Mouse (Mus musculus) cerebellum, postnatal 4 days (tissue): ENCODE measurements around the gene Grin1.

ENCODE experiments used
- DNase-seq, 2 experiments: peaks; one replicate each; pipeline ENCODE4 v3.0.0; 2022; ENCODE audit warnings: low spot score in 2 of 2, mixed read lengths in 1 of 2

The Grin1 gene

DNA sequence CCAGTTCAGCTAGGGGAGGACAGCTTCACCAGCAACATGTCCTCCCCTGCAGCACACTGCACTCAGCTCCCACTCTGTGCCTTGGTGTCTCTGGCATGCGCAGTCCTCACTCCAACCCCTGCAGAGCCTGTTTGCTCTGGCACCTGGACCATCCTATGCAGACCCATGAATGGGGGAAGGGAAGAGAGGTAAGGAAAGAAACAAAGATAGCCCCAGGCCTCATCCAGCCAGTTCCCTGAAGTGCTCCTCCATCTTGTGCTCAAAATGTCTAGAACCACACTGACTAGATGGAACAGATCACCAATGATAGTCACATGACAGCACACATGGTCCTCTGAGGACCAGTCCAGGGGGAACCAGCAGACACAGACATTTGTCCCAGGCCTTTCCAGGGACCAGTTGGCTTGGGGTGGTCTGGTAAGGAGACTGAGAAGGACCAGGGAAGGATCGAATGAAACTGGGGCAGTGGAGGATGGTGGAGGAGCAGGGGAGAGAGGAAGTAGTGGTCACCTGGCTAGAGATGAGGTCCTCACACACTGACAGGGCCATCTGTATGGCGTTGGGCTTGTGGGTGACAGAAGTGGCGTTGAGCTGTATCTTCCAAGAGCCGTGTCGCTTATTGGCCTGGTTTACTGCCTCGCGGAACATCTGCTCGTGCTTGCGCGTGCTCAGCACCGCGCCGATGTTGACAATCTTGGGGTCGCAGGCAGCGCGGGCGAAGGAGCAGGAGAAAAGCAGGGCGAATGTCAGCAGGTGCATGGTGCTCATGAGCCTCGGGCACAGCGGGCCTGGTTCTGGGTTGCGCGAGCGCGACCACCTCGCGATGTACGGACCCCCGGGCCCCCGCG is 644 bp downstream of the Grin1 start:
- no peak for DNase-seq

DNA sequence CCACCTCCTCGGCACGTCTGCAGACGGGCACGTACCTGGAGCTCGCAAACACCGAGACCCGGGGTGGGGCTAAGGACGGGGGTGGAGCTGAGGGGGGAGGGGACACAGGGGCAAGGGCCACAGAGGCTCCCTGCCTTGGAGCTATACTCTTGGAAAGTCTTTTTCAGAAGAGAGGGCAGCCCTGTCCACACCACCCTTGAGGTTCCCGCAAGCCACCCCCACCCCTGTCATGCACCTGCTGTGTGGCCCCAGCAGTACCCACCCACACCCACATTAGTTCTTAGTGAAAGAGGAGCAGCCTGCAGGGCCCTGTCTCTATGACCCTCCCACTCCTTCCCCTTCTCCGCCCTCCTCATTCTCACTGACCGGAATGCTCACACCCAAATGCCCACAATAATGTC is 7.5 kb downstream of the Grin1 start:
- DNase-seq, result no peak

DNA sequence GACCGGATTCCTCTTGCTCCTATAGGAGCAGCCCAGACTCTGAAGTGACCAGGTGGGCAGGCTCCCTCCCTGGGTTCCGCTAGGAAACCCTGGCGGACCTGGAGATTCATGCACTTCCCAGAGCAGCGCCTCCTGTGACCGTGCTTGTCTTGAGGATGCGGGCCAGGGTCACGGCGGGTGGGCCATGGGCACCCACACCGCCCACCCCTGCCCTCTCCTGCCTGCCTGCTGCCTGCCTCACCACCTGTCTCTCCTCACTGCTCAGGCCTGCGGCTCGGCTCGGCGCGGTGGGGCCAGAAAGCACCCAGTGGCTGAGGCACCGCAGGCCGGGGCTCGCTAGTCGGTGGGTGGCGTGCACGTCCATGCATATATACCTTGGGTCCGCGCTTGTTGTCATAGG is 8.0 kb downstream of the Grin1 start:
- no peak for DNase-seq

DNA sequence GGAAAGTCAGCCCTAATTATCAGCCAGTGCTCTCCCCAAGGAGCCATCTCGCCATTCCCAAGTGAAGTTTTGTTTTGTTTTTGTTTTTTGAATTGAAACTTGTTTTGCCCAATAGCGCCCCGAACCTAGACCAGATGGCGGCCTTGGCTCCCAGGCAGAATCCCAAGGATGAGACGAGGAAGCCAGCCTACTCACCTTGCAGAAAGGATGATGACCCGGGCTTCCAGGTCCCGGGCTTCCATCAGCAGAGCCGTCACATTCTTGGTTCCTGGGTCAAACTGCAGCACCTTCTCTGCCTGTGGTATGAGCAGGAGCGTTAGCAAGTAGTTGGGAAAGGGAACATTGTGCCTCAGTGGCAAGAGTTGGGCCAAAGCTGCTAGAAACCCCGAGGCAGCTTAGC is 8.8 kb downstream of the Grin1 start:
- no peak for DNase-seq

DNA sequence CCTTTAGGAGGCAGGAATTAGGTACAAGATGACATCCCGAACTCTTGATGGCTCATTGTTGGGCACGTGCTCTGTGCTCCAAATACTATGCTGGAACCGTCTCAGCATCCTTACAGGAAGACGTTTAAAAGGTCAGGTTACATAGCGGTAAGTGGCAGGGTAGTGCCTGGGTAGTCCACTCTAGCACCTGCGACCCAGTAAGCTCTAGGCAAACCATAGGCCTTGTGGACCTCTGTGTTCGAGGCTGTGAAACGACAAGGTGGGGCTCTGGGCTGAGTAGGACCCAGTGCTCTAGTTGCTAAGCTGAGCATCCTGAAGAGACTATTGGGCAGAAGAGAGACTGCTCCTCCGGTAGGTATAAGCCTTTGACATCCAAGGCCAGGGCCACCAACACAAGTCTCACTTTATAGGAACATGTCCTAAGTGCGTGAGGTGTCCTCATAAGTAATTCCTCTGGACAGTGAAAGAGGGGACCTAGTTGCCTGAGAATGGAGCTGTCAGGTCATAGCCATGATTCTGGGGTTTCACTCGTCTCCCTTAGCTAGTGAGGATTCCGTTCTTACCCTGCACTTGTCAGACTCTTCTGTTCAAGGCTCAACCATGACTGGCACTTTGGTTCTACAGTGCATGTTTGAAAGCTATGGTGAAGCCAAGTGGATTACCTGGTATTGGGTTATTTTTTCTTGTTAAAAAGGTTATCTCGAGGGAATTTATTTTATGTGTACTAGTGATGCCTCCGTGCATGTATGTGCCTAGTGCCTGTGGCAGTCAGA is 13.2 kb downstream of the Grin1 start:
- no peak for DNase-seq

DNA sequence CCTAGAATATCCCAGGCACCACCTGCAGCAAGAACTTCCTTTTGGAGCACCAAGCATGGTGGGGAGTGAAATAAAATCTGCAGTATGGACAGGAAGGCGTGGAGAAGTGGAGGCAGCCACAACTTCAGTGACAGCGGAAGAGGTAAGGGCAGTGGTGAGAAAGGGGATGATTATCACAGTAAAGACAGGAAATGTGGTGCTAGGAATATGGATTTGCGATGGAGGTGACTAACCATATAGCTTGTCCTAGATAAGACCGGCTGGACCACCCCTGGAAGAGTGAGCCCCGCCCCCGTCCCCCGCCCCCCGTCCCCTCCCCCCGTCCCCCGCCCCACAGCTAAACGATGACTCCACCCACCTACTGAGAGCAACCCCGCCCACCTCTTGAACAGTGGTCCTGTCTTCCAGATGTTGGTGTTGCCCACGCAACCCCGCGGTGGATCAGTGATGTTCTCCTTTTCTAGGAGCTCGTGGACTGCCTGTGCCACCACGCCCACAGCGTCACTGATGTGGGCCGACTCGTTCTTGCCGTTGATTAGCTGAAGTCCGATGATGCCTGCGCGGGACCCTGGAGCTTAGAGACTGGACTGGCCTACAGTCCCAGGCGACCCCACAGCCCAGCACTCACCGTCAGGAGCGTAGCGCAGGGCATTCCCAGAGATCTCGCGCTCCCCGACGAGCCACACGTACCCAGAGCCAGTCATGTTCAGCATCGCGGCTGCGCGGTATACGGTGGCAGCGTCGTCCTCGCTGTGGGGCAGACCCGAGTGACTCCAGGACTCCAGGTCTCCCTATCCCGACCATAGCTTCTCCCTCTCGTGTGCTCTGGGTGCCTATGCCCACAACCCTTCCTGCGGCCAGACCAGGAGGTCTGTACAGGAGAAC is 14.1 kb downstream of the Grin1 start:
- DNase-seq, result peak in 1 of 2 experiments; percentile 44

DNA sequence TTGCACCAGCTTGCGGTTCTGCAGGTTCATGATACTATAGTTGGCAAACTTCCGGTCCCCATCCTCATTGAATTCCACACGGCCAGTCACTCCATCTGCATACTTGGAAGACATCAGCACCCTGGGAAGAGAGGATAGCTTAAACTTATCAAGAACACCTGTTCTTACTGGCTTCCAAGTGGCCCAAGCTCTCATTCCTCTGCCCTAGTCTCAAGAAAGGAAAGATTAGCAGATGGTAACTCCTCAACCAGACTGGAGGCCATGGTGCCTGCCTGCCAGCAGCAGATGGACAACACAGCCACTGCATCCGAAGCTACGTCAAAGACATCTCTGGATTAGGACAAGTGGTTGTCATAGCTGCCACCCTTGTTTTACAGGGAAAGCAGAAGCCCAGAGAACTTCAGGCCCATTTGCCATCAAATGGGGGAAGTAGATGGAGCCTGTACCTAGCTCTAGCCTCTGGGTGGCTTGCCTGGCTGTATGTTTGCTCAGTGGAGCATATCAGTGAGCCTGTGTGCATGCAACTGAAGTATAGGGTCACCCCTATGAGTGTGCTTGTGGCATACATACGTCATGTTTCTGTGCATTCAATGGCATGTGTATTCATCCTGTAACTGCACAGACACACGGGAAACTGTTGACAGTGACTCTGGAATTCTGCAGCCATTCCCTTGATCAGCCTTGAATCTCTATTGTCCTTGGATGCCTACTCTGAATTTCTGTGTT is 14.9 kb downstream of the Grin1 start:
- no peak for DNase-seq

DNA sequence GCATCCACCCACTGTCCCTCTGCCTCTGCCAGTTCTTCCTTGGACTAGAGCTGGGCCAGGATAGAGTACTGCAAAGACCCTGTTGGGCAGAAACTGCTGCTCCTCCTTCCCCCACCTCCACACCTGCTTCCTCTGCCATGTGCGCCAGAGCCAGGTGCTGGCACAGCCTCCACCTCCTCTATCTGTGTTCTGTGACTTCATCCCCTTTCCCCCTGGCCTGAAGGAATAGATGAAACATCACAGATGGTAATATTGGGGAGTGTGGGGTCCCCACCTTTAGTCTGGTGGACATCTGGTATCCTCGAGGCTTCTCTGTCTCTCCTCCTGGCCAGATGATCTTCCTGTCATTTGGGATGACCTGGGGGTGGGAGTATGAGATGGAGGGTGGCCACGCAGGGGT is 15.5 kb downstream of the Grin1 start:
- no peak for DNase-seq

DNA sequence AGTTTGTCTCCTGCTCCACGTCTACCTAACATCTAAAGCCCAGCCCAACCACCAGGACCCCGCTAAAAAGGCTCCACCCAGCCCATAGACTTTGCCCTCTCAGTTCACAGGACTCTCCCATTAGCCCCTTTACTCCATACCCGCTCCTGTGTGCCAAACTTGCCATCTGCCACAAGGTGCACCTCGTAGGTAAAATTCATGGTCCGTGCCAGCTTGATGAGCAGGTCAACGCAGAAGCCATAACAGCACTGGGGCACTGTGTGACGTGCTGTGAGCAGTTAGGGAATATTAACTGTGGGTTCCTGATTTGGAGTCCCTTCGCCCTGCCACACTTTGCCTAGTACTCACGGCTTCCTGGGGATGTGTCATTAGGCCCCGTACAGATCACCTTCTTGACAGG is 20.9 kb downstream of the Grin1 start:
- no peak for DNase-seq

DNA sequence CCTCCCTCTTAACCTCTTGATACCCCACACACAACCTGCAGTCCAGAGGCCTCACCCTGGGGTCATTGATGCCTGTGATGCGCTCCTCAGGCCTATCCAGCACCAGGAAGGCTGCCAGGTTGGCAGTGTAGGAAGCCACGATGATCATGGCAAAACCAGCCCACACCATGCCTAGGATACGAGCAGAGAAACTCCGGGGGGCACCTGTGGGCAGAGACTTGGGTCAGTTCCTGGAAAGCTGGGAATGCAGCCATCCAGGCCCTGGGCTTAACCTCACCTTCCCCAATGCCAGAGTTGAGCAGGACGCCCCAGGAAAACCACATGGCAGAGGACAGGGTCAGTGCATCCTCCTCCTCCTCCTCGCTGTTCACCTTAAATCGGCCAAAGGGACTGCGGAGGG is 21.9 kb downstream of the Grin1 start:
- no peak for DNase-seq

DNA sequence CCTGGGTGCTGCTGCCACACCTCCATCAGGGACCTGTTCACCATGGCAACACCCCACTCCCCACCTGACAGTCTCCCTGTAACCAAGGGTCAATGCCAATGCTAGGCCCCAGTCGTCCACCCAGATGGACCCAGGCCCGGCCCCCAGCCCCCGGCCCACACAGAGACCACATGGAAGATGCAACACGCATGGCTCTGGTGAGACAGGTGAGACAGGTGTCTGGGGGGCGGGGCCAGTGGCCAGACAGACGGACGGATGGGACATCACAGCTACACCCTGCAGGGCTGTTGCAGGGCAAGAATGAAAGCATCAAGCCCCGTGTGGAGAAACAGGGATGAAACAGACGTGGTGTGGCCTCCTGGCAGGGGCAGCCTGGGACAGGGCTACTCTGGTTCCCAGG is 25.3 kb downstream of the Grin1 start:
- DNase-seq, result no peak

DNA sequence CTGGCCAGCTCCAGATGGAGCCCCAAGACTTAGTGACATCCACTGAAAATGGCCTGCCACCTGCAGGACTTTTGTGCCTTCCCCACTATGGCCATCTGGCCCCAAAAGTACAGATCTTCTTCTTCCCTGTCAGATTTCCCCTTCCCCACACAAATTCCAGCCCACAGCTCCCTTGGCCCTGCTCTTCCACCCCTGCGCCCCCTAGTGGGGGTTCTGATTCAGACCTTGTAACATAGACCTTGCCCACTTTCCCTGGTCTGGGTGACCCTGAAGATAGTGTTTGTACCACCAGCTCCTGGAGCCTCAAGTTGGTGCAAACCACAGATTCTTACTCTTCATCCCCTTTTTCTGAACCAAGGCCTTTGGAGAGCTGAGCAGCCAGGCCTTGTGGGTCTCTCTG is 26.1 kb downstream of the Grin1 start:
- DNase-seq, result peak in 1 of 2 experiments; percentile 82

DNA sequence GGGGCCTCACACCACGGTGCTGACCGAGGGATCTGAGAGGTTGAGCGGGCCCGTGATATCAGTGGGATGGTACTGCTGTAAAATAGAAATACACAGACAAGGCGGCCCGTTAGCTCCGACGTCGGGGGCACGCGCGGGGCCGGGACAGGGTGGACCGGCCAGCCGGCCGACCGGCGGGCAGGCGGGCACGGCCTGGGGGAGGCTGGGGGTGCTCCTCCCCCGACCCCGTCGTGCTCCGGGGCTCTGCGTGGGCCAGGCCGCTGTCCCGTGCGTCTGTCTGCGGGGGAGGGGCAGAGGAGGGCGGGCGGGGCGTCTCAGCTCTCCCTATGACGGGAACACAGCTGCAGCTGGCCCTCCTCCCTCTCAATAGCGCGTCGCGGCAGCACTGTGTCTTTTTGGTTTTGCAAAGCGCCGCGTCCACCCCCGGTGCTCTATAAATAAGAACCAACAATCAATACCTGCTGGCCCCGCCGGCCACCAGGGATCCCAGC is 26.9 kb downstream of the Grin1 start:
- DNase-seq, result no peak

DNA sequence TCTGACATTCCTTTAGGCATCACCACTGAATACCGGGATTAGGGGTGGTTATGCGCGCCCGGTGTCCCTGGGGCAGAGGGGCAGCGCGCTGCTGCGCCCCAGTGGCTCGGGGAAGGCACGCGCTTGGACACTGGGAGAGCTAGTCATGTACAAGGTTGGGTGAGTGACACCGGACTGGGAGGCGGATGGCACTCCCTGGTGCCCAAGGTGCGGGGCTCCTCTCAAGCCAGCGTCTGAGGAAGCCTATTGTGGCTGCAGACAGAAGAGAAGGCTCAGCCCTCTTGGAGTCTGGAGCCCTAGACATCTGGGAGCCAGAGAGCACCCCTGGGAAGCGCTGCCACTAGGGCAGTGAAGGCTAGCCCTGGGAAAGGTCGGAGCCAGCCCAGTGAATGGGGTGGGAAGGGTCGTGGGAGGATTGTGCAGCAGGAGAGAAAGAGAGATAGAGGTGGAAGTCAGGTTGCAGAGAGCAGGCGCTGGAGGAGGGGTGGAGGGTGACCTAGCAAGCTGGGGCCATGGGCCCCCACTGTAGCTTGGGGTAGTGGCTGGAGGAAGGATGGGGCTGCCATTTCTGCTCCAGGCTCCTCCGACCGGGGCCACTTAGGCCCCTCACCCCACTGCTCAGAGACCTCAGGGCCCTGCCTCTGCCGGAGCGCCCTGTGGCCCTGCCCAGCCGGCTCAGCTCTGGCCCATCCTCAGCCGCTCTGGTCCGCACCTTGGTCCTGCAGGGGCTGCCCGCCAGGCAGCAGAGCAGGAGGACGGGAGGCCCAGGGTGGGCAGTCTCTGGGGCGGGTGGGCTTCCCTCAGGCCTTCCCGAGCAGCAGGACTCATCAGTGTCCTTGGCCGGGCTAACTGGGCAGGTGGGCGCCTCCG is 27.6 kb downstream of the Grin1 start:
- DNase-seq, result no peak

DNA sequence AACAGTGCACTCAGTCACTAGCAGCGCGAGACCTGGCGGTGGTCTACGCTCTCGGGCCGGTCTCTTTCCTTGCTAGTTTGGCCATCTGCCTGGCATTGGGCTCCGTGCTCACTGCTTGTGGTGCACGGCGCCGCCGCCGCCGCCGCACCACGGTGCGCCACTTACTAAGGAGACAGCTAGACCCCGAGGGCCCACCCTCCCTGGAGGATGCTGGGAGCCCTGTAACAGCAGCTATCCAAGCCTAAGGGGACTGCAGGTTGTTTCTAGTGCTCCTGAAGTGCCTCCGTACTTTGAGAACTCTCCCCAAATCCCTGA is 28.2 kb downstream of the Grin1 start:
- no peak for DNase-seq

DNA sequence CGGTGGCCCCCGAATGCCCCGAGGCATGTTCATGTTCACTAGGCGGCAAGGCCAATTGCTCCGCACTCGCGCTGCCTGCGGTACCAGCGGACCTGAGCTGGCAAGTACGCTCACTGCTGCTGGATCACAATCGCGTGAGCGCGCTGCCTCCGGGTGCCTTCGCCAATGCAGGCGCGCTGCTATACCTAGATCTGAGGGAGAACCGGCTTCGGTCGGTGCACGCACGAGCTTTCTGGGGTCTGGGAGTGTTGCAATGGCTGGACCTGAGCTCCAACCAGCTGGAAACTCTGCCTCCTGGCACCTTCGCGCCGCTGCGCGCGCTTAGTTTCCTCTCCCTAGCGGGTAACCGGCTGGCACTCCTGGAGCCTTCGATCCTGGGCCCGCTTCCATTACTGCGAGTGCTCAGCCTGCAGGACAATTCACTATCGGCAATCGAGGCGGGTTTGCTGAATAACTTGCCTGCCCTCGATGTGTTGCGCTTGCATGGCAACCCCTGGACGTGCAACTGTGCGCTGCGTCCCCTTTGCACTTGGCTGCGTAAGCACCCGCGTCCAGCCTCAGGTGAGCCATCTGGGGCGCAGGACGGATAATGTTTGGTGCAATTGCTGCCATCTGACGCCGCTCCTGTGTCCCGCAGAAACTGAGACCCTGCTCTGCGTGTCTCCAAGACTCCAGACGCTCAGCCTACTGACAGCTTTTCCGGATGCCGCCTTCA is 28.7 kb downstream of the Grin1 start:
- peak in 1 of 2 experiments; percentile 49 for DNase-seq

DNA sequence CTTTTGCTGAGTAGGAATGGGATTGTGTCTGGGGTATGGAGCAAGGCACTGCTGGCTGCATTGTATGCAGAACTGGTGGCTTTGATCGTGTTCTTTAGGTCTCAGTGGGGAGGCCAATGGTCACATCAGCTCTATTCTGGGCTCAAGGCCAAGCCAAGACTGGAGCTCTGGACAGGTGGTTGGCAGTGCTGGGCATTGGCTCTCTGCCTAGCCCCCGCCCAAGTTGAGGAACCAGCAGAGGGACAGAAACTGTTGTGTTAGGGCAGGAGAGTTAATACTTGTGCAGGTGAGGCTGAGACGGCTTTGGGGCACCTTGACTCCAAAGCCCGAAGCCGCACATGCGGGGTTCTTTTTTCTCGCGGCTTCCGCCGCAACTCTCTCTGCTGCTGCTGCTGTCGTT is 29.3 kb downstream of the Grin1 start, which contains the start of gene Lrrc26:
Gene Lrrc26, plus strand, starts transcription at position 265 of the 400 bp plus-strand sequence.
- peak in 1 of 2 experiments; percentile 65 for DNase-seq

DNA sequence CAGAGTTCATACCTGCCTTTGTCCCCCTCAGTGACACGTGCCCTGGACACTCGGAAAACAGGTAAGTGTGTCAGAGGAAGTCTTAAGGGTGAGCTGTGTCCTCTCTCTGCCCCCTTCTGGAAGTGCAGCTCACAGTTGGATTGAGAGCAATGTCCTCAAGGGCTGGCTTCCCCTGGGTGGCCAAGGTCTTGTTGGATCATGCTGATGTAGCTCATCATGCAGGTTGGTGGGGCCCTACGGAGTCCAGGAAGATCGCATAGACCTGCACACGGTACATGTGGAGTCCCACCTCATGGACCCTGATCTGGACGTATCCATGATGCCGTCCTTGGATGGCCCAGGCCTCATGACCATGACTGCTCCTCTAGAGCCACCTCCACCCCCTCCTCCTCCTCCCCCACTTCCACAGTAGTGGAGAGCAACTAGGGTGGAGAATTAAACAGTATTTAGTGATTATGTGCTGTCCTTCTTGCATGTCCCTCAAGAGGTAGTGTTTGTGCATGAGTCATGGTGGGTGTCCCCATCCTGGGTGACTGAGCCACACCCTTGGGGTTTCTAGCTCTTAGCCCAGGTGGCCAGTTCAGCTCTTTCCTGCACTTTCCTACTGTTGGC is 30.1 kb downstream of the Grin1 start:
- no peak for DNase-seq

DNA sequence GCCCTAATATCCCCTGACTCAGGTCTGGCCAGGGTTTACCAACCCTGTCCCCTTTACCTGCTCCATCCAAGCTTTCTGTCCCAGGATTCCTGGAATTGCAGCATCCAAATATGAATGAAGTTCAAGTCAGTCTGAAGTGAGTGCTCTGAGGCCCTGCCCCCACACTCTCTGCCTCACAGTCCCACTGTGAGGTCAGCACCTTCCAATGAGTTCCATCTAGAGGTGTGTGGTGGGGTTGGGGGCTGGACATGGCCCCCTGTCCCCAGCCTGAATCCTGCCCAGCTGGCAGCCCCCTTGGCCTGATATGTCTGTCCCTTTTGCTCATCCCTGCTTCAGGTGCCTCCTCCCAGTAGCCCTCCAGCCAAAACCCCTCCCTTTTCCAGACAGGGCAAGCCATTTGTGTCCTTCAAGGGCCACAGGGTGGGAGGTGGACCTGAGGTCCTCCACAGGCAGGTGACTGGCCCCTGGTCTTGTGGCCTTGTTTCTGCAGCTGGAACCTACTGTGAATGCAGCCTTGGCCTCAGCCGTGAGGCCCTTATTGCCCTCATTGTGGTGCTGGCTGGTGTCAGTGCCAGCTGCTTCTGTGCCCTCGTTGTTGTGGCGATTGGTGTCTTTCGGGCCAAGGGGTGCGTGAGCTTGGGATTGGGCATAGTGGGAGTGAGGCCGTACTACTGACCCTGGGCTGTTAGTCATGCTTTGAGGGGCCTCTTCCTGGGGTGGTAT is 30.9 kb downstream of the Grin1 start, which contains the start of gene Tmem210:
Gene Tmem210, plus strand, starts transcription at position 219 of the 723 bp plus-strand sequence.
- DNase-seq, result no peak
